Mouse (Mus musculus): ENCODE data around the gene Dlgap1.
A peak's percentile ranks its signal among the peaks of the same experiment; 100 is the strongest.

Gene Dlgap1

DNA sequence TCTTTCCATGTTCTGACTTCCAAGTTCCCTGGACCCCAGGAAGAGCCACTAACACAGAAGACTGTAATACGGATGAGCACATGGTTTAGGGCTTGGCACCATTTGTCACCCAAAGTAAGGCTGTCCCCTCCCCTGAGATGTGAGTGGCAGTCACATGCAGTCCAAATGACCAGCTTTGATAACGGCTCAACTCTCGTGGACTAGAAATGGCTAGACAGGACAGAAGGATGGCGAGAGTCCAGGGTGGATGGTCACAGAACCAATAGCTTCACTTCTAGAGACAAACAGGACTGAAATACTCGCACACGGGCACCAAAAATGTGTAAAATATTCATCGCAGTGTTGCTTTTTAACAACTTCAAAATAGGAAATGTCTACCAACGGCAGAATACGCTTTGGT lies 657.5 kb downstream of the Dlgap1 start:
- DNase-seq (ENCODE audit: low spot score in 2 of 2) = no peak

DNA sequence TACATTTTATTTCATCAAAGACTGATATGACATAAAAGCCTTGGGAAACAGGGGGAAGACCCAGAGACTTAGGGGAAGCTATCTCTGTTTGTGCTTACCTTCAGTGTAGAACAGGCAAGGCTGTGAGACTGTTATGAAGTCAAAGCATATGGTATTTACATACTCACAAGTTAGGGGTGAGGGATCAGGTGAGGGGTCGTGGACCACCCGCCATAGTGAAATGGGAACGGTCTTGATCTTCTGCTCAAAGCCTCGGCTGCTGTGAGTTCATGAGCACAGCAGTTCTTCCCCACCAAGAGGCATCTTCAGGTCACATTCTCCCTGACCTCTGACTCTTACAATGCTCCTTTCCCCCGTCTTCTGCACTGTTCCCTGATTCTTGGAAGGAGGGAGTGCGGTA lies 658.1 kb downstream of the Dlgap1 start:
- DNase-seq (ENCODE audit: low spot score in 2 of 2) = no peak

DNA sequence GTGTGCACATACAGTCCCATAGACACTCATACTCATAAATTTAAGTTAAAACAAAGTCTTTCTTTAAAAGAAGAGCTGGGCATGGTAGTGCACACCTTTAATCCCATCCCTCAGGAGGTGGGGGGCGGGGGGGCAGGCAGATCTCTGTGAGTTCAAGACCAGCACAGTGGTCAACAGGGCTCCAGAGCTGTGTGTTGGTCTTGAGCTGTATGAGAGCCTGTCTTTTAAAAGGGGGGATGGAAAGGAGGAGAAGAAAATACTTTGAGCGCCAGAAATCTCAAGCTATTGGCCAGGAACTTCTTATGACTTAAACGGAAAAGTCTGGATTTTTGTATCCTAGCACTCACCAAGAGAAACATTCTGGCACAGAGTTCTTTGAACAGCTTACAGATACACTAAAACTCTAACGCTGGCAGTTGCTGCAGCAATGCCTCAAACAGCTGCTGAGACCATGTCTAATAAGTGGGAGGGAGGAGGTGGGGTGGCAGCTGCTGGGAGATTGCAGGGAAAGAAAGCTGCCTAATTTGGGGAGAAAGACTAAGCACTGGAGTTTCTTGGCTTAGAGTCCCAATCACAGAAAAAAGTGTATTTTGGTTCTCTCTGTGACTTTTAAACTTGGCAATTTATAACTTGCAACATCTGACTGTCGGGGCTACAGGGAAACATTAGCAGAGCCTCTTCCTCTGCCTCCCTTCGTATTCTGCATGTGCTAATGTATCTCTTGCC lies 660.9 kb downstream of the Dlgap1 start:
- no peak for DNase-seq (ENCODE audit: low spot score in 2 of 2)

DNA sequence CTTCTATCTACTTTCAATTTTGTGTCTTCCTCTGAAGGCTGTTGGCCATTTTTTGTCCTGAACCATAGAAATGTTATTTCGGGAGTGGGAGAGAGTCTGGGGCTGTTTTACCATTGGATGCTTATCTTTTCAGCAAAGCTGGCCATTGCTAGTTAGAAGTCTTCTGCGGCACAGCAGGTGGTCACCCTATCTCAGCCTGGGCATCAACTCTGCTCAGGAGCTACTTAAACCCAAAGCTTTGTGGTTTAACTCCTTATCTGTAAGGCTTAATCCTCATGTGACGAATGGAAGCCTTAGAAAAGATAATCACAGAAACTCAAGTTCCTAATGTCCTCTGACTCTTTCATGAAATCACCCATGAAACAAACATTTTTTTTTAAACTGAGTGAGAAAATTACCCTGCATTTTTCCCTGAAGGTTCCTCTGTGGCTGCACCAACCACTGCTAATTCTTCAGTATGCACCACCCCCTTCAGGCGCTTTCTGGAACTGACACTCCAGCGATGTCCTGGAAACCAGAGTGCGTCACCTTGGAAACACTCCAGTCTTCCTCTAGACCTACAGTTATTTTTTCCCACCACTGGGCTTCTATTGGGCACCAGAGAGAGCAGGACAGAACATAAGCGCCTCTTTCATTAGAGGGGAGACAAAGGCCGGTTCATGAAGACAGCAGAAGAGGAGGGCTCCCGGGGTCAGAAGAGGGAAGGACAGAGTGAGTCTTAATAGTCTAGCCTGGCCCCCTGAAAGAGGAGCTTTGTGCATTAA lies 664.5 kb downstream of the Dlgap1 start:
- peak in 1 of 2 experiments; percentile 39 for DNase-seq (ENCODE audit: low spot score in 2 of 2)

DNA sequence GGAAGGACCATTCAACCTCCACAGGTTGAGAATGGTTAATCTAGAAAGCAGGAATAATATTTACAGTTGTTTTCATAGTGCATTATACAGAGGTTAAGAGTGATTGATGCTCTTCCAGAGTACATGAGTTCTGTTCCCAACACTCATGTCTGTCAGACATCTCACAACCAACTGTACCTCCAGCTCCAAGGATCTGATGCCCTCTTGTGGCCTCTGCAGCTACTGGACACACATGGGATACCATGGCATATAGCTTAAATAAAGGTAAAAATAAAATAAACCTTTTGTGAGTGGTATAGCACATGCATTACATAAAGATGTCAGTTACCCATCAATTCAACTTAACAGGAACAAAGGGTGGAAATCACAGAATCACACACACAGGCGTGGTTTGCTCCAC lies 674.3 kb downstream of the Dlgap1 start:
- no peak for DNase-seq (ENCODE audit: low spot score in 2 of 2)

DNA sequence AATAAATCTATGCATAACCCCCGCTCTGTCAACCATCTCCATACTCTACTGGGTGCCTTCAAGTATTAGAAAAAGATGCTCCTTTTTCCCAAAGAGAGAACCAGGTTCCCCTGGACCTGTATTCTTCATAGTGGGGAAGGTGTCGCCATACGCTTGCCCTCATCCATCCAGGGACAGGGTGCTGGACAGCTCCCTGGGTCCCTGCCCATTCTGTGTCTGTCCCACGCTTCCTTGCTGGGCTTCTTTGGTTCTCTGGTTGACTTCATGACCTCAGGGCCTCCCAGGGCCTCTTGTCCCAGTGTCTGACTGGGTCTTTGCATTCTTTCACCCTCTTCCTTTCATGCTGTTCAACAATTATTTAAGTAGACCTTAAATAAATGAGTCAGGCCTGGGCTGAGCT lies 677.8 kb downstream of the Dlgap1 start:
- DNase-seq (ENCODE audit: low spot score in 2 of 2) = no peak

DNA sequence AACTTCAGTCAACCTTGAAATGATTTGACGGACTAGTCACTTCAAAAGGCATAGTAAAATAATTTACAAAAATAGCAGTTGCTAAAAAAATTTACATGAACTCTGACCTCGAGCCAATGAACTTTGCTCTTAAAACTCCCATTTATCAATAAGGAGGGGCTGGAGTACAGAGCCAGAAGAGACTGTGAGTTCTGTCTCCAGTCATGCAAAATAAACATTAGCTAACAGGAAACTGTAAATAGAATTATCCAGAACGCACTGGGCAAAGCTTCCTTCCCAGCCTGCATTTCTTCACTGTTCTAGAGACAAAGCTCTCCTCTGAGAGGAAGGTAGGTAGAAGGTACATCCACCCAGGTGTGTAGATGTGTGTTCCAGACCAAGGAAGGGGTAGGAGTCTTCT lies 692.5 kb downstream of the Dlgap1 start:
- no peak for DNase-seq (ENCODE audit: low spot score in 2 of 2)

DNA sequence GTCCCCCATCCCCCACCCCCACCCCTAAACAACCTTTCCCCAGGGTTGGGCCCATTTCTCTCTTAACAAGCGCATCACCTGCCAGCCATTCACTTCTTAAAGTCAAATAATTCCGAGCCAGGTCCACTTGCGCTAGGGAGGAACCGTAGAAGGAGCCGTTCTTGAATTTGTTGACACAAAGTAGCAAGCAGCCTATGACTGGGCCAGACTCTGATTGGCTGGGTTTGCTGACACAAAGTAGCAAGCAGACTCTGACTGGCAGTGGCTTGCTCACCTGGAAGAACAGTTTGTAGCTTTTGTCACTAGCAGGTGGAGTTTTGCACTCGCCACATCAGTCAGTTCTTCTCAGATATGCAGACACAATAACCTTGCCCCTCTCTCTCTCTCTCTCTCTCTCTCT lies 695.1 kb downstream of the Dlgap1 start:
- no peak for DNase-seq (ENCODE audit: low spot score in 2 of 2)

DNA sequence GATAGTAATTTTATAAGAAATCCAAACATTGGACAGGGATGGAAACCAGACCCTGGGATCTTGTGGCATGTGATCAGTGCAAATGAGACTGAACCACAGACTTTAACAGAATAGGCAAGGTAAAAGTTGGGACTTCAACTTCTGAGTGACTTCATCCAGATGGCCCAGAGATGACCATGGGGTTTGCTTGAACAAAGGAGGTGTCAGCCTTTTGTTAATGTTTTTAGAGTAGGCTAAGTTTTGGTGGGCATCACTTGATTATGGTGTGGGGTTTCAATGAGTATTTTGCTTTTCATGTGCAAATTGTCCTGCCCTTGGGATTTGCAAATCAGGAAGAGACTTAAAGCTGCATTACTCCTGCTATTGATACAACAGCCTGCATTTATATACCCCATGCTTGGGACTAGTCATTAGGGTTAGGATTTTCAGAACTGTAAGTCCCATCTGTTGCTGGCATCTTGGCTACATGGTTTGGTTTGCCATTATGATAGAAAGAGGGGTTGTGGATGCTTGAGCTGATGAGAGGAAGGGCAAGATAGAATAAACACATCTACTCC lies 695.7 kb downstream of the Dlgap1 start:
- DNase-seq (ENCODE audit: low spot score in 2 of 2) = no peak

DNA sequence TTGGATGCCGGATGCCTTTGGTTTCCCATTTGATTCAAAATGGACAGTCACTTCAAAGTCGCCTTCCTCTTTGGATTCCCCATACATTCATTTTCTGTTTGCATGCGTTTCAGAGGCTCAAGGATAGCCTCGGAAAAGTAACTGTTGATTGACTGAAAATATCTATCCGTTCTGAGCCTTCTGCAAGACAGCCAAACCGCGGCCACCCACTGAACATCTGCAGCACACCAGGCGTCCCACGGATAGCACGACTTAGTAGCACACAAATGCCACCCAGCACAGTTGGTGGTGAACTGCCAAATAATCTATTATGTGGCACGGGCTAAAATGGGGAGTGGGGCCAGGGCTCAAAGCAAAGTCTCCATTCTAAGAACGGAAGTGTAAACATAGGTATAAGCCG lies 705.1 kb downstream of the Dlgap1 start:
- DNase-seq (ENCODE audit: low spot score in 2 of 2) = no peak

DNA sequence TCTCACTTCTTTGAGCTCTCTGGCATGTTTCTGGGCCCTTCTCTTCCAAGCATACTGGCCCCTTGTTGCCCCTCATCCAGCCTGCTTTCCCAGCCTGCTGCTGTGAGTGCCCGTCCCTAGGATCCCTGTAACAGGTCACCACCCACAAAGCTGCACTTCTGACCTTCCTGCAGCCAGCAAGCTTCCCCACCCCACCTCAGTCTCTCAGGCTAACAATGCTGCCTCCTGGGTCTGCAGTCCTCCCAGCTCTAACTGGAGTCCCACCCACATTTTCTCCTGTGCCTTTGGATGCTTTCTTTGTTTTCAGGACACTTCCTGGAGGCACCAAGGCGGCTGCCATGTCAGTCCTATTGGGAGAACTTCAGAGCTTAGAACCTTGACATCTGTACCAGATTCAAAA lies 707.6 kb downstream of the Dlgap1 start:
- no peak for DNase-seq (ENCODE audit: low spot score in 2 of 2)

DNA sequence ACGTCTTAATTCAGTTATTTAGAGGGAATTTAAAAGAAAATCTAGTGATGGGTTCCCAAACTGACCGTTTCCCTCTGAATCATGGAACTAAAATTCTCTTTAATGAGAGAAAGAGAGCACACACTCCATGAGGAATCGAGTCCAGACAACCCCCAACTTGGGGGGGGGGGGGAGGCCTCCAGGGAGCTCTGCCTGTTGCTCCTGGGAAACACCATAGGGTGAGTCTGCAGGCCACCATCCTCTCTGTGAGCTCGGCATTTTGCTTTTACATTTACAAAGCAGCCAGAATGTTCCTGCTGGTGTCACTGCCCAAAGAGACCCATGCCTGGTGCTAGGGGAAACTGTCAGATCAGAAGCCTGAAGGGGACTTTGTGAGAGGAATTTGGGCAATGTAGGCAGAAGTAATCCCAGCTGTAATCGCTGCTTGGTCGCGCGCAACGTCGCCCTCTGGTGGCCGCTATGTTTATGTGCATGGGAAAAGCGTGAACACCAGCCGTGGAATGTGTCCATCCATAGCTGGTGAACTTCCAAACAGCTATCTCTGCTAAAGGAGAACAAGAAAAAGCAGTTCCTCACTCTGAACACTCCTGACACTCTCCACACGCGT lies 714.8 kb downstream of the Dlgap1 start:
- peak in 1 of 2 experiments; percentile 60 for DNase-seq (ENCODE audit: low spot score in 2 of 2)

DNA sequence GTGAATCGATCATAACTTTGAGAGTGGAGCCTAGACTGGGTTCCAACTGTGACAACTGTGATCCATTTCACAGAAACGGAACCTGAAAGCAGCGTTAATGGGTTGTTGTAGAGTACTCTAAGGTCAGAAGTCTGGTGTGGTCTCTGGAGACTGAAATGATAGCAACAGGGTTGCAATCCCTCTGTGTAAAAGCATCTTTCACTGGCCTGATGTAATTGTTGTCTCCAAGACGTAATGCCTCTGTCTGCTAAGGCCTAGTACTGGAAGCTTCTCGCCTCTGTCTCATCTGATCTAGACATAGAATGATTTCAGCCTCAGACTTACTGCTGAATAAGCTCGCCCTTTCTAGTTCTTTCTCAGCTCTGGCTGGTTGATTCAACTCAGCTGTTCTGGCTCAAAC lies 721.3 kb downstream of the Dlgap1 start:
- DNase-seq (ENCODE audit: low spot score in 2 of 2) = no peak

DNA sequence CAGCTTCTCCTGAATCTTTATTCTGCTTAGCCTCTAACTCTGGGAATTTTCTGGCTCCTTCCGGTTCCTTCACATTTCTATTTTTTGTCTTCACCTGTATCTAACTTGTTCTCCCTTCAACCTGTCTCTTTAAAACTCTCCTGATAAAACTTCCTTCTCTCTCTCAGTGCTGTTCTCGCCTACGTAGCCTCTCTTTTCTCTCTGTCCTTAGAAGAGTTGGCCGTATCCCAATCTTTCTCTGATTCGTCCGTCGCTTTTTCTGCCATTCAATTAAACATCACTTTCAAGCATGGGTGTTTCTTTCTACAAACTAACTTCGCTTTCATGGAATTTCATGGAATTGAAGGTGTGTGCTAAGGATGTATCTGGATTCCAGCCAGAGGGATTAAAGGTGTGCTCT lies 721.7 kb downstream of the Dlgap1 start:
- DNase-seq (ENCODE audit: low spot score in 2 of 2) = no peak

DNA sequence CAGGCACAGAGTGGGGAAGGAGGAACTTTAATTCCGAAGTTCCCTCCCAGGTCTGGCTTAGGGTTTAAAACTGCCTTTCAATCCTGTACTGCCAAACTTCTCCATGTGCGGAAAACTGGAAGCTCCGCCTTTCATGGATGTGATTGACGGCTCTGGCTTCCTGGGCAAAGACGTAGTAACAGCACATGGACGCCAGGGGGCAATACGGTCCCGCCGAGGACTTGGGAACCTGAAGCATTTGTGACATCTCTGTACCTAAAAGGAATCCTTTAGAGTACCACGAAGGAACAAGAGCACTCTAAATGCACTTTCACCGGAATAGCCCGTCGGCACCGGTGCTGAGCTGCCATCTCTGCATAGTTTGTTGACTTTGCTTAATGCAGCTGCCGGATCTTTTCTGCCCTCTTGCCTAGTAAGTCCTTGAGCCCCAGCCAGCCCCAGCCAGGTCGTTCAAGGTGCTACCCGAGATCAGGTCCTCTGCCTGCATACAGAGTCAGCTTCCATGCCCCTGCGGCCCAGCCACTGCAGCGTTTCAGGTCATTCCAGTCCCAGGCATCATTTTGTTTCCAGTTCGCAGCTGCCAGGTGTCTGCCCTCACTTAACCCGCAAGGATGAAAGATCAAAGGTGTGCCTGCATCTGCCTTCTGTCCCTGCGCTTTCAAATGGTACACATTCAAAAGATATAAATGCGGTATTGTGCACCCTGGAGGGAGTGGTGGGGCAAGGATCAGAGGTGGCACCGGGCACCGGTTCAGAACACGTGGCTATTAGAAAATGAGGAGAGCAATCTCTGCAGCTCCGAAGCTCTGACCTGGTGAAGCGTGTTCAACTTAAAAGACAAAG lies 738.3 kb downstream of the Dlgap1 start:
- DNase-seq (ENCODE audit: low spot score in 2 of 2) = peak; percentile 63 to 79

DNA sequence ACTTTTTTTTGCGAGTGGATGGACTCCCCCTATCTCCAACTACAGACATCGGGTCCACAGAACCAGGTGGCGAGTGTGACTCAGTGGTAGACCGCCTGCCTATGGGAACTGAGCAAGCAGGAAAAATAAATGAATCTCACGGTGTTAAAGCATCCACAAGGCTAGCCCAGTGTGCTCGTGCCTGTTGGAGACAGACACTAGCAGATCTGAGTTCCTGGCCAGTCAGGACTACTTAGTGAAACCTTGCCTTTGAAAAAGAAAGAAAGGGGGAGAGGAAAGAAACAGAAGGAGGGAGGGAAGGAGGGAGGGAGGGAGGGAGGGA lies 738.9 kb downstream of the Dlgap1 start:
- no peak for DNase-seq (ENCODE audit: low spot score in 2 of 2)

DNA sequence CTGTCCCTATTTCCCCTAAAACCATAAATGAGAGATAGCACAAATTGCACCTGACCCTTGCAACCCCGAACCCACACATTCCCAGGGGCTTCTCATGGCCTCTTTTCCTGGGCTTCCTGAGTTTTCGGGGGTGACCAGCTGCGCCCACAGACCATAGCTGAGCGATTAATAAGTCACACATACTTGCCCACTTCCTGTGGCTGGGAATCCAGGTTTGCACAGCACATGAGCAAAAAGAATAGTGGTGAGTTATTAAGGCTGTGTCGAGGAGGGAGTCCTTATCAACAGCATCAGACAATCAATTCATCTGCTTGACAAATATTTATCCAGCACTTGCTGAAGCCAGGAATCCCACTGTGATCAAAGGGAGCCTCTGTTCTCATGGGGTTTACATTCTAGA lies 740.7 kb downstream of the Dlgap1 start:
- DNase-seq (ENCODE audit: low spot score in 2 of 2) = no peak

DNA sequence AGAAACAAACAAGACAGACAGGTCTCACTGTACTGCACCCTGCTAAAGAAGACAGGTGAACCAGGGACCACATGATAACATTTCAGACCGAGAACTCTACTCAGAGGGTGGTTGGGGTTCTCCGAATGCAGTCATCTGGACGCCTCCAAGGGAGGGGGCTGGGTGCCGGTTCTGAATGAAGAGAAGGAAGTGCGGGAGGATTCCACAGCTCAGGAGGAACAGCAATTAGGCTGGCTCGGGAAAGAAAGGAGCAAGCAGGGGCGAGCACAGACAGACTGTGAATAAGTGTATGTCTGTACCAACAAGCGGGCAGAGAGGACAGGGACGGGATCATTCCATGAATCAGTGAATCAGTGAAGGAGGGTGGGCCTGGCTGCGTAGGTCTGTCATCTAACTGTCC lies 744.6 kb downstream of the Dlgap1 start:
- no peak for DNase-seq (ENCODE audit: low spot score in 2 of 2)

DNA sequence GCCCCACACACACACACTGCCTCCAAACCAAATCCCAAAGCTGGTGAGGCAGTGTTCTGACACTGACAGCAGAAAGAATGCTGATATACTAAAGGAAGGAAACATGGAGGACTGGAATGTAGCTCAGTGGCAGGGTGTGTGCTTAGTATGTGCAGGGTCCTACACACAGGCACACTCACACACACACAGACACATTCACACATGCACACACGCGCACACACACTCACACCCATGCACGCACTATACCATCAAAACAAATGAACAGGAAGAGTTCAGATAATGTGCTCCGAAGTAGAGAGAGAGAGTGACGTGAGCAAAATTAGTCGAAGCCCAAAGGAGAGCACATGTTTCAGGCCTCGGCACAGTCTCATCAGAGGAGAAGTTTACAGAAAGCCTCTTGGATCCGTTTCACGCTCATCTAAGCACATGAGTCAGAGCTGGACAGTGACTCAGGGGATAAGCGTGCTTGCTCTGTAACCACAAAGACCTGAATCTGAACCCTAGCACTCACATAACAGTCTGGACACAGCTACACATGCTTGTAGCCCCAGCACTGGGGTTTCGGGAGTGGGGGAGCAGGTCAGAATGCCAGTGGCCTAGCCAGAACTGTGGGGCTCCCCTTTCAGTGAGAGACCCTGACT lies 750.9 kb downstream of the Dlgap1 start:
- no peak for DNase-seq (ENCODE audit: low spot score in 2 of 2)

DNA sequence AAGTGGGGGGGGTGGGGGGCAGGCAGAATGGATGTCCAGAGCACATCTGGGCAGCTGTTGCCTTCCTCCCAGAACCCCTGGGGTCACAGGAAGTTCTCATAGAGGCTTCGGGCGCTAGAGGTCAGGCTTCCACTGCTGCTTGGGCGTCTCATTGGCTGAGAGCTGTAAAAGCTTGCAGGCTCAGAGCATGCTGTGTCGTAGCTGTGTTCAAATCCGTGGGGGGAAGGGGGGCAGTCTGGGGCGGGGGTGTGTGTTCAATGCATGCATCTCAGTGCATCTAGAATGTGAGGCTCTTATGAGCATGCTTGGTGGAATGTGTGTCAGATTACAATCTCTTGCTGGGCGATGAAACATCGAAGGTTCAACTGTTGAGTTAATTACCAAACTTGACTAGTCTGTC lies 751.9 kb downstream of the Dlgap1 start:
- no peak for DNase-seq (ENCODE audit: low spot score in 2 of 2)

DNA sequence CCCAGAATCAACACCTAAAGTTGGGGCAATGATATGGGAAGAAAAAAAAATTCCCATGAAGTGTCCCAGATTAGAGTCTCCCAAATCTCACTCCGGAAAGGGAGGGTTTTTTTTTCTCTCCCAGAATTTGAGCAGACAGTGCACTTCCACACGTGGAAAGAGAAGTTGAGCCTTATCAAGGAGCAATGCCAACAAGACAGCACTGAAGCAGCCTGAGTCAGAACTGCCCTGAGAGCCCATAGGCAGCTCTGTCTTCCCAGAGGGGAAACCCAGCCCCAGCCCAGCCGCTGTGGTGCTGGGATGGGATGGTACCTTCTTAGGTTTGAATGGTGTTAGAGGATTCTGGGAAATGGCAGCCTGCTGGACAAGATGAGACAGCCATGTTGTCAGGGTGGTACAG lies 753.3 kb downstream of the Dlgap1 start:
- no peak for DNase-seq (ENCODE audit: low spot score in 2 of 2)
